Mouse (Mus musculus): Measurements from ENCODE around the gene Slc4a1ap. TPM values are rescaled to one million over a fixed set of nuclear protein-coding genes. Genes with fewer than 3 reads are reported as not detected.

The Slc4a1ap gene
- polyA plus RNA-seq, 1 experiment: 17.0 TPM

GRCm38 (mm10) chr5:31563905-31564304, 37.1 kb downstream of the Slc4a1ap start:
- peaks cover 10% of the 10 kb centered on the region for H3K36me3 ChIP-seq (ENCODE audit: control insufficient read depth, insufficient read depth)
- no peaks in the 10 kb centered on the region for H3K79me2 ChIP-seq (ENCODE audit: control insufficient read depth, insufficient read depth)
- H3K4me3 ChIP-seq (ENCODE audit: insufficient read depth, poor library complexity, severe bottlenecking): no peak overlapping the region
- H3K79me3 ChIP-seq (ENCODE audit: low read depth): no peaks in the 10 kb centered on the region
- no peaks in the 10 kb centered on the region for H3K27me3 ChIP-seq (ENCODE audit: control insufficient read depth, insufficient read depth, insufficient read length)
- no peak for TF ChIP-seq MYOG (IDR thresholded peaks at IDR 0.05; ENCODE audit: control insufficient read depth, extremely low read depth, insufficient read length)
- no peak for TF ChIP-seq MAX (IDR thresholded peaks at IDR 0.05)
- TF ChIP-seq CEBPB (IDR thresholded peaks at IDR 0.05; ENCODE audit: low read depth): no peak
- H3ac ChIP-seq (ENCODE audit: control insufficient read depth, insufficient read length, low read depth): no peak overlapping the region

- H3K79me3 ChIP-seq (ENCODE audit: low read depth): no peaks in the 10 kb centered on the region
- H3K36me3 ChIP-seq (ENCODE audit: control insufficient read depth, insufficient read depth): peaks cover 10% of the 10 kb centered on the region
- H3K79me2 ChIP-seq (ENCODE audit: control insufficient read depth, insufficient read depth): no peaks in the 10 kb centered on the region
- H3ac ChIP-seq (ENCODE audit: control insufficient read depth, insufficient read length, low read depth): no peak overlapping the region
- no peak for TF ChIP-seq MAX (IDR thresholded peaks at IDR 0.05)
- TF ChIP-seq USF1 (IDR thresholded peaks at IDR 0.05; ENCODE audit: low read depth): no peak
- TF ChIP-seq FOSL1 (IDR thresholded peaks at IDR 0.05; ENCODE audit: insufficient read depth, low read length, poor library complexity, severe bottlenecking): no peak
- no peak for TF ChIP-seq MYOD1 (IDR thresholded peaks at IDR 0.05; ENCODE audit: control insufficient read depth, insufficient read length, low read depth)
- TF ChIP-seq CTCF (IDR thresholded peaks at IDR 0.05; ENCODE audit: control insufficient read depth, insufficient read depth, insufficient read length): no peak
- no peak for TF ChIP-seq MYOG (IDR thresholded peaks at IDR 0.05; ENCODE audit: control insufficient read depth, extremely low read depth, insufficient read length)
- TF ChIP-seq CEBPB (IDR thresholded peaks at IDR 0.05; ENCODE audit: low read depth): no peak
- H3K27me3 ChIP-seq (ENCODE audit: control insufficient read depth, insufficient read depth, insufficient read length): no peaks in the 10 kb centered on the region
- no peak overlapping the region for H3K4me3 ChIP-seq (ENCODE audit: insufficient read depth, poor library complexity, severe bottlenecking)
These were observed 38.2 kb downstream of the Slc4a1ap start for GRCm38 (mm10) chr5:31564976-31565375.

- TF ChIP-seq MAX (IDR thresholded peaks at IDR 0.05) (no peak), CTCF (IDR thresholded peaks at IDR 0.05; ENCODE audit: control insufficient read depth, insufficient read depth, insufficient read length) (no peak), MYOG (IDR thresholded peaks at IDR 0.05; ENCODE audit: control insufficient read depth, extremely low read depth, insufficient read length) (no peak), MYOD1 (IDR thresholded peaks at IDR 0.05; ENCODE audit: control insufficient read depth, insufficient read length, low read depth) (no peak), USF1 (IDR thresholded peaks at IDR 0.05; ENCODE audit: low read depth) (no peak), FOSL1 (IDR thresholded peaks at IDR 0.05; ENCODE audit: insufficient read depth, low read length, poor library complexity, severe bottlenecking) (no peak), CEBPB (IDR thresholded peaks at IDR 0.05; ENCODE audit: low read depth) (no peak)
- Histone ChIP-seq H3ac (ENCODE audit: control insufficient read depth, insufficient read length, low read depth) (no peak overlapping the region), H3K27me3 (ENCODE audit: control insufficient read depth, insufficient read depth, insufficient read length) (no peaks in the 10 kb centered on the region)
These were observed 39.2 kb downstream of the Slc4a1ap start for GRCm38 (mm10) chr5:31566026-31566425.

GRCm38 (mm10) chr5:31566457-31566856, 39.7 kb downstream of the Slc4a1ap start:
- Histone ChIP-seq H3K79me3 (ENCODE audit: low read depth) (no peaks in the 10 kb centered on the region), H3K4me3 (ENCODE audit: insufficient read depth, poor library complexity, severe bottlenecking) (no peak overlapping the region), H3K36me3 (ENCODE audit: control insufficient read depth, insufficient read depth) (no peaks in the 10 kb centered on the region), H3ac (ENCODE audit: control insufficient read depth, insufficient read length, low read depth) (no peak overlapping the region), H3K27me3 (ENCODE audit: control insufficient read depth, insufficient read depth, insufficient read length) (no peaks in the 10 kb centered on the region), H3K79me2 (ENCODE audit: control insufficient read depth, insufficient read depth) (no peaks in the 10 kb centered on the region)
- TF ChIP-seq CEBPB (IDR thresholded peaks at IDR 0.05; ENCODE audit: low read depth) (no peak), MYOD1 (IDR thresholded peaks at IDR 0.05; ENCODE audit: control insufficient read depth, insufficient read length, low read depth) (no peak), MYOG (IDR thresholded peaks at IDR 0.05; ENCODE audit: control insufficient read depth, extremely low read depth, insufficient read length) (no peak), MAX (IDR thresholded peaks at IDR 0.05) (no peak), FOSL1 (IDR thresholded peaks at IDR 0.05; ENCODE audit: insufficient read depth, low read length, poor library complexity, severe bottlenecking) (no peak), CTCF (IDR thresholded peaks at IDR 0.05; ENCODE audit: control insufficient read depth, insufficient read depth, insufficient read length) (no peak), USF1 (IDR thresholded peaks at IDR 0.05; ENCODE audit: low read depth) (no peak)

More at GRCm38 (mm10) chr5:31566026-31566425, 39.2 kb downstream of the Slc4a1ap start:
- no peak overlapping the region for H3K4me3 ChIP-seq (ENCODE audit: insufficient read depth, poor library complexity, severe bottlenecking)
- no peaks in the 10 kb centered on the region for H3K79me2 ChIP-seq (ENCODE audit: control insufficient read depth, insufficient read depth)
- no peaks in the 10 kb centered on the region for H3K79me3 ChIP-seq (ENCODE audit: low read depth)
- no peaks in the 10 kb centered on the region for H3K36me3 ChIP-seq (ENCODE audit: control insufficient read depth, insufficient read depth)

GRCm38 (mm10) chr5:31567951-31568657, 41.3 kb downstream of the Slc4a1ap start:
- Histone ChIP-seq H3K27me3 (ENCODE audit: control insufficient read depth, insufficient read depth, insufficient read length) (no peaks in the 10 kb centered on the region), H3K79me3 (ENCODE audit: low read depth) (no peaks in the 10 kb centered on the region), H3K4me3 (ENCODE audit: insufficient read depth, poor library complexity, severe bottlenecking) (no peak overlapping the region), H3K36me3 (ENCODE audit: control insufficient read depth, insufficient read depth) (no peaks in the 10 kb centered on the region), H3K79me2 (ENCODE audit: control insufficient read depth, insufficient read depth) (no peaks in the 10 kb centered on the region), H3ac (ENCODE audit: control insufficient read depth, insufficient read length, low read depth) (no peak overlapping the region)
- TF ChIP-seq FOSL1 (IDR thresholded peaks at IDR 0.05; ENCODE audit: insufficient read depth, low read length, poor library complexity, severe bottlenecking): no peak

GRCm38 (mm10) chr5:31571023-31571608, 44.3 kb downstream of the Slc4a1ap start:
- no peaks in the 10 kb centered on the region for H3K79me2 ChIP-seq (ENCODE audit: control insufficient read depth, insufficient read depth)
- H3K36me3 ChIP-seq (ENCODE audit: control insufficient read depth, insufficient read depth): no peaks in the 10 kb centered on the region
- no peak overlapping the region for H3ac ChIP-seq (ENCODE audit: control insufficient read depth, insufficient read length, low read depth)
- TF ChIP-seq CEBPB (IDR thresholded peaks at IDR 0.05; ENCODE audit: low read depth) (no peak), MAX (IDR thresholded peaks at IDR 0.05) (no peak), MYOD1 (IDR thresholded peaks at IDR 0.05; ENCODE audit: control insufficient read depth, insufficient read length, low read depth) (no peak), FOSL1 (IDR thresholded peaks at IDR 0.05; ENCODE audit: insufficient read depth, low read length, poor library complexity, severe bottlenecking) (no peak), USF1 (IDR thresholded peaks at IDR 0.05; ENCODE audit: low read depth) (no peak), MYOG (IDR thresholded peaks at IDR 0.05; ENCODE audit: control insufficient read depth, extremely low read depth, insufficient read length) (no peak), CTCF (IDR thresholded peaks at IDR 0.05; ENCODE audit: control insufficient read depth, insufficient read depth, insufficient read length) (no peak)
- no peak overlapping the region for H3K4me3 ChIP-seq (ENCODE audit: insufficient read depth, poor library complexity, severe bottlenecking)
- no peaks in the 10 kb centered on the region for H3K79me3 ChIP-seq (ENCODE audit: low read depth)
- no peaks in the 10 kb centered on the region for H3K27me3 ChIP-seq (ENCODE audit: control insufficient read depth, insufficient read depth, insufficient read length)
